Mouse (Mus musculus) retina, postnatal 7 days (tissue): Measurements from ENCODE around the gene Bex1.
"Not testable (repeated sequence)": the region's sequence is repeated elsewhere in the genome, so short reads cannot be mapped to it uniquely, and the experiment has no call there.

Experiments used
- DNase-seq: peaks from one replicate; pipeline ENCODE4 v3.0.0-alpha.2; 2012; ENCODE audit warnings: low read depth, low spot score

Bex1 gene

DNA sequence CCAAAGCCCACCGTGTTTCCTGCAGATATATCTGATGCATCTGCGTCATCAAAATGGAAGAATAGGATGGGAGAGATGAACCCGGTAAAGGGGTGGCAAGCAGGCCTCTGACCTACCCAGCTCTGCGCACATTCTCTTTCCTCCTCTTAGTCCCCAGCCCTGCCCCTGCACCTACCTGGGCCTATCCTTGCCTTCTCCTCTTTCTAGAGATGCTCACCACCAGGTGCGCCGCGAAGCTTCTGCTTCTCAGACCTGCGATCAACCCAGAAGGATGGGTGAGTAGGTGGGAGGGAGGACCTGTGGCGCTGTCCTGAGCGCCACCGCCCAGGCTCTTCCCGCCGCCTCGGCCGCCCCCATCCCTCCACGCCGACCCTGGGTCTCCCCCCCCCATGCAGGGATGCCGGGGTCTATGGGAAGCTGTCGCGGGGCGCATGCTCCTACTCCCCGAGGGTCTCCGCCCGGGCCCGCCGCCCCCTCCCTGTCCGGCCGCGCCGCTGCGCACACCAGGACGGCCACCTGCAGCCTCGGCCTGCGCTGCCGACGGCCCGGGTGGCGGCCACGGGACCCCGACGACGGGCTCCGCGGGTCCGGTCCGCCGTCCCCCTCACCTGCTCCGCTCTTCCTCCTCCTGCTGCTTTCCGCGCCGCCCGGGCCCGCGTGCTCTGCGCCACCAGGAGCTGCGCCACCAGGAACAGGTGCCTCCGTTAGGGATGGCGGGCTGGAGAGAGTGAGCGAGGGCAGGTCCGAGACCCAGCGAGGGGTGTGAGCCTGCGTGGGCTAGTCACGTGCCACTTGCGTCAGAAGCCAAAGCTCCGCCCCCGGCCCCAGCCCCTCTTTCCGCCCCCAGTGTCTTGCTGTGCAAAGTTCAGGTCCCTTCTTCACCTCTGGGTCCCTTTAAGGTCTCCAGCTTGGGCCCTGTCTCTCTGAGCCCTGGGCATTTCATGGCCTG, at the start of gene Bex1, which contains the start of gene Tceal7:
Bex1 (minus strand) TSS at position 785 of the 949 bp plus-strand sequence.
Tceal7 (plus strand) TSS at position 51 of the 949 bp plus-strand sequence.
- DNase-seq = not testable (repeated sequence)

- no peak for DNase-seq
These were observed 36.9 kb upstream of the Bex1 start for GRCm38 (mm10) chrX:136252023-136252729.

DNA sequence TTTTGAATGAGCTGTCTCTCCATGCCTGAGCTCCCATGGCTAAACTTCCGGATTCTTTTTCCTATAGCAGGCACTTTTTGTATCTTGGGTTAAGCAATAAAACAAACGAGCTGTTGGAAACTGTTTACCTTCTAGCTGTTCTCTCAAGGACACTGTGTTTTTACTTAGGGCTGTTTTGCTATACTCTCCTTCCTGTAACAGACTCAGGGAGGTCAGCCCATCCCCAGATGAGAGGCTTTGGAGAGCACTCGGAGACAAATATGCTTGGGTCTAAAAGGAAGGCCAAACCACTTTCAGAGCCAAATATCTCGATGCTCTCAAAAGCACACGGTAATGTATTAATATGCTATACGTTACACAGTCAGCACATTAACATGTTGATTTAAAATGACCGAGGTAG, 34.4 kb upstream of the Bex1 start:
- DNase-seq = no peak

DNA sequence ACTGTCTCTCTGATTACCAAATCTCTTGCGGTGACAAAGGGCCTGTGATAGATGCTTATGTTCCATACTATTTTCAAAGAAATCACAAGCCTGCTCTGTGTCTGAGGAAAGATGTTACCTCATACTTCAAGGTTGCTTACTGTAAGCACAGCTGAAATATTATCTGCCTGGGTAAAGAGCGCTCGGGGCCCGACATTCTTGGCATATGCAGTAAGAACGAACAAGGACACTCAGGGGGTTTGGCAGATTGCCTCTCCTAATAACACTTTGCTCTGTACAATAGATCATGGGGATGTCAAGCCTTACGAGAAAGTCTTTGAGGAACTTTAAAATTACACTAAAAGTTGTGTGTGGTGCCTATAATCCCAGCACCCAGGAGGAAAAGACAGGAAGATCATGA, 33.5 kb upstream of the Bex1 start:
- no peak for DNase-seq

- DNase-seq = no peak
These were observed 30.3 kb upstream of the Bex1 start for GRCm38 (mm10) chrX:136245521-136246071.

DNA sequence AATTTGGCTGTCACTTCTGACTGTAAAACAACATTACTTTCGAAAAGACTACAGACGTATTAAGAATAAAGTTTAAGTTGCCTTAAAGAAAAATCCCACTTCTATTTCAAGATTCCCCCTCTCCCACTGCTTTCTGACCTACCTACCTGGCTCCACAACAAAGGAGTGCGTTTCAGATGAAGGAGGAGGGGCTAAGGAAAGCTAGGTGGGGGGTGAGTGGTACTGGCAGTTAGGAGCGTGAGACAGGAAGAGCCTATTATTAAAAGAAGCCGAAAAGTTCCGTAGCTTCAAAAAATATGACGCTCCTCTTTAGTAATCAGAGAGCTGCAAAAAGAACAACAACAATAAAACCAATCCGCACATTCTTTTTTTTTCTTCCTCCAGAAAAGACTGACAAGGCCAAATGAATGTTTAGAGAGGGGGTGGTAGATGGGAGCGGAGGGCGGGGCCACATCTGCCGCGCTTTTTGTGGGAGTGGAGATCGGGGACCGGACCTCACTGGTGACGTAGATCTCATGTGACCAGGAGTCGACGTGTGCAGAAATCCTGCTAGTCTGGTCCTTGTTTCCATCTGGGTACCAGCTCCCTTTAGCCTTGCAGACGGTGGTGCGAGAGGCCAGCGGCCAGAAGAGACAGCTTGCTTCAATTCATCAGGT, 29.4 kb upstream of the Bex1 start, which contains the start of gene Tceal9:
Tceal9 (plus strand) TSS at position 506 of the 656 bp plus-strand sequence.
- peak; percentile 47 for DNase-seq

GRCm38 (mm10) chrX:136243181-136243580, 27.9 kb upstream of the Bex1 start:
- DNase-seq = no peak

DNA sequence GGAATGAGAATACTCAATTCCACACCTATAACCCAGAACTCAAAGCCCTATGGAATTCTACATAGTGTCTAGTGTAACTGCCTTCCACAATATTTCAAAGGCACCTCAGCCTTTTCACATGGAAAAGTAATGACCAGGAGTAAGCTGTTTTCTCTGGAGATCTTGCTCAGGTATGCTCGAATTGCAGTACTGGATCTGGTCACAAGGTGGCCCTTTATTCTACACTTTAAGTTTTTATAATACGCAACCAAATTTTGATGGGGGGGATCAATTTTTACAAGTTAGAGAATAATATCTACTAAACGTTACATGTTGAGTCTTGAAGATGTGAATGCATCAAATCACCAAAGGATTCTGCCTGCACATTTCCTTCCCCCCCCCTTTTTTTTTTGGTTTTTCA, 22.8 kb upstream of the Bex1 start:
- no peak for DNase-seq

DNA sequence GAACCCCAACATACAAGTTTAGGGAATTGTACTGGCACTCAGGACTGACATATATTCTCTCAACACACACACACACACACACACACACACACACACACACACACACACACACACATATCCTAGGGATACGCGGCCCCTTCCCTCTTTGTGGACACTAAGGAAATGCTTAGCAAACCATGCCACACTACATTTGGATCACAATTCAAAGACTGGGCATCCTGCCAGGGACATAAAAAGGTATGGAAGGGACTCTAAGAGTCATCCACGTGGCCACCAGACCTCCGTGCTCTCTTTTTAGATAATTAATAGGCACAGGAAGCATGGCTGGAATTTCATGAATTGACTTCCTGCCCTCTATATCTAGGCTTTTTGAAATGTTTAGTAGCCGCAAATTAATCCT, 12.5 kb upstream of the Bex1 start:
- no peak for DNase-seq

DNA sequence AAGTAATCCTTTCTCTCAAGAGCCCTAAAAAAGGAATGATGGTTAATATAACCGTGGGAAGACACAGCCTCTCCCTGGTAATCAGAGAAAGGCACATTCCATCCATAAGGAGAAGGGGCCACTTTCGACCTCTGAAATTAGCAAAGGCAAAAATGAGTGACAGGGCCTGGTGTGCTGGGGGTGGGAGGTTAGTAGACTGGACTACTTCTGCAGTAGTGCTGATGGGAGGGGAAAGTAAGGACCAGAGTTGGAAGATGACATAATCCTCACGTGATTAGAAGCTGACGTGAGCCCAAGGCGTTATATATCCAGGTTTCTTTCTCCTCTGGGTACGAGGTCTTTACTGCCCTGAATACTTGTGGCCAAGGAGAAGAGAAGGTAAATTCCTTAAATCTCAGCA, 8.4 kb upstream of the Bex1 start:
- DNase-seq = no peak

DNA sequence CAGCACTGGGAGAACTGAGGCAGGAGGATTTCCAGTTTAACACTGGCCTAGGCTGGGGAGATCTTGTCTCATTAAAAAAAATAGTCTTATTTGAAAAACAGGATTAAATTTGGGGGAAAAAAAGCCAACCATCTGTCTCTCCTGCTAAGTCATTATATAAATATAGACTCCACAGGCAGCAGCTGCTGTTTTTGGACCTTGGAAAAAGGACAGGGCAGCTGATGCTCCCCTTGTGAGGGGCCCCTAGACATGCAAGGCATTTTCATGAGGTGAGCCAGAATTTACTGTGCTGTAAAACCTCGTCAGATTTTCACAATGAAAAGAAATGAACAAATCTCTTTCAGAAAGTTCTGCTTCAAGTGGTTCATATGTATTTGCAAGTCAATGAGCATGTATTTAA, 990 bp upstream of the Bex1 start:
- DNase-seq = no peak

GRCm38 (mm10) chrX:136213396-136213795, 1.9 kb downstream of the Bex1 start:
- DNase-seq = no peak

DNA sequence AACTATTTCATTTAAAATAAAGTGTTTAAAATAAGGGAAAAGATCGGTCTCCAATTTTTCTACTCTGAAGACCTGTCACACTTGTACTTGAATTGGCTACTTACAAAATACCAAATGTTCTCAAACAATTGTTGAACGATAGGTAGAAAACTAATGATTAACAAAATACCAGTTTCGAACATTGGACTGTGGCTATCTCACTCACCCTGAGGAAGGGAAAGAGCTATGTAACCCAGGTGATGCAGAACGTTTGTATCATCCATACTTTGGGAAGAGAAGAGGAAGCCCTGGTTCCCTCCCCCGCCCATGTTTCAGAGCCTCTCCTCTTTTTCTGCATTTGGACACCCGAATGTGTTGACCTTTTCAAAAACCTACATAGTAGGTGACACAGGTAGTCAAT, 10.9 kb downstream of the Bex1 start:
- DNase-seq = no peak

- no peak for DNase-seq
These were observed 11.6 kb downstream of the Bex1 start, which contains the start of gene Tceal5 for GRCm38 (mm10) chrX:136203664-136204066. Gene Tceal5 (minus strand): TSS chrX:136203876.

- no peak for DNase-seq
These were observed 12.1 kb downstream of the Bex1 start for GRCm38 (mm10) chrX:136203257-136203656.

DNA sequence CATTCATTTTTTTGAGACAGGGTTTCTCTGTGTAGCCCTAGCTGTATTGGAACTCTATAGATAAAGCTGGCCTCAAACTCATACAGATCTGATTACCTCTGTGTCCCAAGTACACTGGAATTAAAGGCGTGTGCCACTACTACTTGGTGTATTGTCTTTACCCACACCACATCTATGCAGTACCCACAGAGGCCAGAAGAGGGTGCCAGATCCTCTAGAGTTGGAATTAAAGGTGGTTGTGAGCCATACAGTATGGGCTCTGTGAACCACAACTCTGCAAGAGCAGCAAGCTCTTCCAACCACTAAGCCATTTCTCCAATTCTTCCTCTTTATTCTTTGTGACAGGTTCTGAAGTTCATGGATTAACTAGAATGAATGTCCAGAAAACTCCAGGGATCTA, 18.4 kb downstream of the Bex1 start:
- no peak for DNase-seq

DNA sequence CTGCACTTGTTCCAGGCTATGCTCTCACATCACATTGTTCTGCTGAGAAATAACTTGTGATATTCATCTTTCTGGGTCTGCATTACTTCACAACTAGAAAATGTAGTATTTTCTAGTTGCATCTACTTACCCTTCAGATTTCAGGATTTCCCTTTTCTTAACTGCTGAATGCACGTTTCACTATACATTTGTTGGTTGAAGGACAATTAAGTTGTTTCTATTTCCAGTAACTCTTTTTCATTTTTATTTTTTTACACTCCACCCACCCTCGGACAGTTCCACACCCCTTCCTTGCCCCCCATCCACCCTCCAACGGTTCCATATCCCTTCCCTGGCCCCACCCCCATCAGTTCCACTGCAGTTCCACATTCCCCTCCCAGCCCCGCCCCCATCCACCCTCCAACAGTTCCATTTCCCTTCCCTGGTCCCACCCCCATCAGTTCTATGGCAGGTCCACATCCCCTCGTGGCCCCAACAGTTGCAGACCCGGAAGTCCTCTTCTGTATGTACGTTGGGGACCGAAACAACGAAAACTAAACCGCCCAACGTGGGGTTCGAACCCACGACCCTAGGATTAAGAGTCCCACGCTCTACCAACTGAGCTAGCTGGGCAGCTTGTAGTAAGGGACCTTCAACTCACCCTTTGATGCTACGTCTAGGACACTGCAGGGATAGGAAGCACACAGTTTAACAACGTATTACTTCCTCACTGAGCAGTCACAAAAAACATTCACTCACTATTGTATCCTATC, 19.9 kb downstream of the Bex1 start:
- DNase-seq = no peak

DNA sequence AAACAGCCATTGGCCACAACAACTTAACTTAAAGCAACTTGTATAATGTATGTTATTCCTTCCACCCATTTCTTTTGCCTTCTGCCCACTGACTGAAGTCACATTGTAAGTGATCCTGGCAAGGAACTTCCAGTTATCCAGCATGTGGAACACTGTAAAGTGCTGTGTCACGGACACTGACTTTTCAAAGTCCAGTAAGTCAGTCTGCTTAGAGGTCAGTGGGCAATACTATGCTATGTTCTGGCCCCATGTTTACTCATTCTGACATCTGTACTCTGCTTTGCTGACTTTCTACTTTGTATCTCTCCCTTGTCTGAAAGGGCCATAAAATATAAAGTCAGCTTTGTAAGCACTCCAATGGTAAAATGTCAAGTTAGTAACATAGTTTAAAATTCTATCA, 32.2 kb downstream of the Bex1 start:
- no peak for DNase-seq

GRCm38 (mm10) chrX:136180897-136181553, 34.3 kb downstream of the Bex1 start:
- DNase-seq = no peak

DNA sequence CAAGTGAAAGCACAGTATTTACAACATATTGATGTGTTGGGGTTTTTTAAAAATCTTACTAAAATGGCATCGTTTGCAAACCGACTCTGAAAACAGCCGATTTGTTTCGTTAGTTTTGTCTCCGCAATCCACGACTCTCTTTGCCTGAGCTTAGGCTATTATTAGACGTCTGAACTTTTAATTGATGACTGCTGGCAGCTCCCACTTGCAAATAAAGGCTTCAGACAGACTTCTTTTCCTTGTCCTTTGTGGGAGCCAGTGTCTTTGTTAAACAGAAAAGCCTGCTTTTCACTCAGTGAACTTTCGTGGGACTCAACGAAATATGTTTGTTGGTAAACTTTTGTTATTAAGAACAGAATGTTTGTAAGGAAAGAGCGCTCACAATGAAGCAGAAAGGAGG, 42.5 kb downstream of the Bex1 start:
- DNase-seq = no peak
